Mouse (Mus musculus) myocyte (in vitro differentiated cells): ENCODE results near the gene Kirrel3. TPM values are rescaled to one million over a fixed set of nuclear protein-coding genes. Genes with fewer than 3 reads are reported as not detected.

Experiments
- H3K27me3 ChIP-seq: one replicate; pipeline ENCODE4 v1.6.1; 2011; ENCODE audit not compliant: control insufficient read depth, insufficient read depth, insufficient read length
- H3K36me3 ChIP-seq: one replicate; pipeline ENCODE4 v1.6.1; 2011; ENCODE audit not compliant: control insufficient read depth, insufficient read depth
- H3K4me2 ChIP-seq: one replicate; pipeline ENCODE4 v1.6.1; 2011; ENCODE audit warnings: low read depth, control low read depth
- H3K4me3 ChIP-seq: one replicate; pipeline ENCODE4 v1.5.1; 2011; ENCODE audit warnings: mild to moderate bottlenecking, control low read depth, moderate library complexity
- H3K79me2 ChIP-seq: one replicate; pipeline ENCODE4 v1.6.1; 2011; ENCODE audit not compliant: control insufficient read depth, insufficient read depth
- H3ac ChIP-seq: one replicate; pipeline ENCODE4 v1.6.1; 2011; ENCODE audit not compliant: control insufficient read depth, insufficient read length
- CEBPB ChIP-seq: IDR thresholded peaks from 2 replicates; pipeline ENCODE4 v1.6.1; 2011; ENCODE audit warnings: mild to moderate bottlenecking, moderate library complexity; ENCODE audit not compliant: poor library complexity, insufficient read depth, severe bottlenecking
- E2F4 ChIP-seq: IDR thresholded peaks from one replicate; pipeline ENCODE4 v1.6.1; 2011; ENCODE audit warnings: mild to moderate bottlenecking, control low read depth, moderate library complexity; ENCODE audit not compliant: insufficient read depth
- MAX ChIP-seq: IDR thresholded peaks from one replicate; pipeline ENCODE4 v1.6.1; 2011; ENCODE audit warnings: low read depth, mild to moderate bottlenecking, control low read depth
- MYOD1 ChIP-seq, 3 experiments: IDR thresholded peaks; one replicate each; pipeline ENCODE4 v1.6.1; 2011; ENCODE audit warnings: control low read depth in 2 of 3, low read depth in 2 of 3, mild to moderate bottlenecking in 2 of 3, moderate library complexity in 1 of 3; ENCODE audit not compliant: insufficient read length in 2 of 3, control insufficient read depth in 1 of 3
- MYOG ChIP-seq, 3 experiments: IDR thresholded peaks; one replicate each; pipeline ENCODE4 v1.6.1; 2011; ENCODE audit warnings: control low read depth in 2 of 3, low read depth in 2 of 3, mild to moderate bottlenecking in 2 of 3; ENCODE audit not compliant: insufficient read length in 2 of 3, control insufficient read depth in 1 of 3, insufficient read depth in 1 of 3
- POLR2A ChIP-seq: IDR thresholded peaks from one replicate; pipeline ENCODE4 v1.6.1; 2011; ENCODE audit warnings: low read depth, mild to moderate bottlenecking, control low read depth, moderate library complexity; ENCODE audit not compliant: insufficient read length
- POLR2AphosphoS2 ChIP-seq: IDR thresholded peaks from one replicate; pipeline ENCODE4 v1.6.1; 2011; ENCODE audit warnings: low read depth, control low read depth; ENCODE audit not compliant: insufficient read length
- REST ChIP-seq: IDR thresholded peaks from one replicate; pipeline ENCODE4 v1.6.1; 2011; ENCODE audit warnings: mild to moderate bottlenecking, control low read depth, moderate library complexity; ENCODE audit not compliant: insufficient read depth, insufficient read length
- SRF ChIP-seq: IDR thresholded peaks from one replicate; pipeline ENCODE4 v1.6.1; 2011; ENCODE audit warnings: low read depth; ENCODE audit not compliant: control insufficient read depth, insufficient read length
- TCF12 ChIP-seq: IDR thresholded peaks from one replicate; pipeline ENCODE4 v1.6.1; 2011; ENCODE audit warnings: mild to moderate bottlenecking, control low read depth; ENCODE audit not compliant: poor library complexity, insufficient read depth, severe bottlenecking
- TCF3 ChIP-seq: IDR thresholded peaks from one replicate; pipeline ENCODE4 v1.6.1; 2011; ENCODE audit warnings: low read depth, control low read depth; ENCODE audit not compliant: insufficient read length
- USF1 ChIP-seq: IDR thresholded peaks from one replicate; pipeline ENCODE4 v1.6.1; 2011; ENCODE audit warnings: low read depth, mild to moderate bottlenecking, control low read depth, moderate library complexity
- polyA plus RNA-seq: library from polyadenylated mRNA; unstranded; fragments of >200 nt; fragmentation: generic; extraction: Trizol; gene quantifications from one replicate; pipeline ENCODE4 v1.2.1, GENCODE M21; 2012; ENCODE audit warnings: missing spikeins

Gene Kirrel3
- polyA plus RNA-seq, 1 experiment = 2.8 TPM

DNA sequence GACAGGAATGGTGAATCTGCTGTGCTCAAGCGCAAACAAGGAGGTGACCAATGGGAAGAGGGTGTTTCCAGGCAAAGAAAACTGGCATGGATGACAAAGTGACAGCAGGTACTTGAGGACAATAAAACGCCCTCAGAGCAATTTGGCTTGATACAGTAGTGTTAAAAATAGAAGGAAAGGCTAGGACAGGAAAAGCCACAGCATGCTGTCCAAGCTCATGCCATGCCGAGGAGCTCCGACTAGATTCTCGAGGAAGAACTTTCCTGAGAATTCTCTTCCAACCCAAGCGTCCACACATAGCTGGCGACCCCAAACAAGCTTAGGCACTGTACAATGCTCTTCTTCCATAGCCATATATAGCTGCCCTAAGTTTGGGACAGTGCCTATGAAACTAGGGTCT, 263.5 kb downstream of the Kirrel3 start:
- Histone ChIP-seq H3K4me3 (no peak overlapping the region), H3K36me3 (no peaks in the 10 kb centered on the region), H3ac (no peak overlapping the region), H3K27me3 (no peaks in the 10 kb centered on the region), H3K79me2 (no peaks in the 10 kb centered on the region), H3K4me2 (no peak overlapping the region)
- TF ChIP-seq MAX (no peak), TCF12 (no peak), REST (no peak), POLR2A (no peak), MYOG (IDR thresholded peaks at IDR 0.05; ENCODE audit: control insufficient read depth in 1 of 3, insufficient read depth in 1 of 3, insufficient read length in 2 of 3, low read depth in 2 of 3) (no peak), MYOD1 (IDR thresholded peaks at IDR 0.05; ENCODE audit: control insufficient read depth in 1 of 3, insufficient read length in 2 of 3, low read depth in 2 of 3) (no peak), USF1 (no peak), E2F4 (no peak), CEBPB (no peak), POLR2AphosphoS2 (no peak), TCF3 (no peak), SRF (no peak)

DNA sequence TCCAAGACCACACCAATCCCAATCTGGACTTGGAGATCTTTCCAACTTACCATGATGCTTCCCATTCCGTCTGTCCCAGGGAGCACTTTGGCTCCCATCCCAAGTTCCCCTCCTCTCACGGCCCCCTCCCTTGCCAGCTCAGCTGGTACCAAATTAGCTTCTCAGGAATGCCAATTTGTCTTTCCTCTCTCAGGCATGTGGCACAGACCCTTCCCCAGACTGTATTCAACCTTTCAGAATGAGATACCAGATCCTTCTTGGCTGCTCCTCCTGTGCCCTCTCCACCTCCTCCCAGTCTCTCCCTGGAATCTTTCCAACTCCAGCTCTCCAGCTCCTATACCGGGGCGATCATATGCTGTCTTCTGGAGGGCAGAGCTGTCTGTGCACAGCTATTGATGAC, 264.2 kb downstream of the Kirrel3 start:
- Histone ChIP-seq H3K4me2 (no peak overlapping the region), H3ac (no peak overlapping the region), H3K36me3 (no peaks in the 10 kb centered on the region), H3K27me3 (no peaks in the 10 kb centered on the region), H3K4me3 (no peak overlapping the region), H3K79me2 (no peaks in the 10 kb centered on the region)
- TF ChIP-seq POLR2A = no peak
- no peak for TF ChIP-seq MYOD1 (IDR thresholded peaks at IDR 0.05; ENCODE audit: control insufficient read depth in 1 of 3, insufficient read length in 2 of 3, low read depth in 2 of 3)
- no peak for TF ChIP-seq TCF12
- no peak for TF ChIP-seq USF1
- TF ChIP-seq E2F4 = no peak
- no peak for TF ChIP-seq SRF
- no peak for TF ChIP-seq CEBPB
- TF ChIP-seq REST = no peak
- no peak for TF ChIP-seq MYOG (IDR thresholded peaks at IDR 0.05; ENCODE audit: control insufficient read depth in 1 of 3, insufficient read depth in 1 of 3, insufficient read length in 2 of 3, low read depth in 2 of 3)
- TF ChIP-seq POLR2AphosphoS2 = no peak
- no peak for TF ChIP-seq TCF3
- TF ChIP-seq MAX = no peak

DNA sequence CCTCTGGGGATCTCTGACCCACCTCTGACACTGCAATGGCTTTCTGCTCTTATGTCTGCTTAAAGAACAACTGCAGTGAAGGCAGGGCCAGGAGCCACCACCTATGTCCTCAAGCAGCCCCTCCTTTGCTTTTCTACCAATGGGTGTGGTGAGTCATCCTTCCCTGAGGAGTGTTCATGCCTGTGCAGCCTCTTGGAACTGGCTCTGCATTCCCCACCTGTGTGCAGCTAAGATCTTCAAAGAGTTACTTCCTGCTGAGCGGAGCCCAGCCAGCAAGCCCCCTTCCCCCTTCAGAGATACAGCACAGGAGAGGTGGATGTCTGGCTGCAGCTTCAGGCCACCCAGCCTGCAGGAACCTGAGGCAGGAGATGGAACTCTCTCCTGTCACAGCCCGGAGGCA, 265.2 kb downstream of the Kirrel3 start:
- TF ChIP-seq TCF3 (no peak), MYOG (IDR thresholded peaks at IDR 0.05; ENCODE audit: control insufficient read depth in 1 of 3, insufficient read depth in 1 of 3, insufficient read length in 2 of 3, low read depth in 2 of 3) (no peak), POLR2AphosphoS2 (no peak), USF1 (no peak), TCF12 (no peak), MAX (no peak), MYOD1 (IDR thresholded peaks at IDR 0.05; ENCODE audit: control insufficient read depth in 1 of 3, insufficient read length in 2 of 3, low read depth in 2 of 3) (no peak), CEBPB (no peak), REST (no peak), E2F4 (no peak), POLR2A (no peak), SRF (no peak)
- no peak overlapping the region for H3K4me3 ChIP-seq
- no peaks in the 10 kb centered on the region for H3K36me3 ChIP-seq
- H3K27me3 ChIP-seq = no peaks in the 10 kb centered on the region
- H3K4me2 ChIP-seq = no peak overlapping the region
- no peaks in the 10 kb centered on the region for H3K79me2 ChIP-seq
- H3ac ChIP-seq = no peak overlapping the region

DNA sequence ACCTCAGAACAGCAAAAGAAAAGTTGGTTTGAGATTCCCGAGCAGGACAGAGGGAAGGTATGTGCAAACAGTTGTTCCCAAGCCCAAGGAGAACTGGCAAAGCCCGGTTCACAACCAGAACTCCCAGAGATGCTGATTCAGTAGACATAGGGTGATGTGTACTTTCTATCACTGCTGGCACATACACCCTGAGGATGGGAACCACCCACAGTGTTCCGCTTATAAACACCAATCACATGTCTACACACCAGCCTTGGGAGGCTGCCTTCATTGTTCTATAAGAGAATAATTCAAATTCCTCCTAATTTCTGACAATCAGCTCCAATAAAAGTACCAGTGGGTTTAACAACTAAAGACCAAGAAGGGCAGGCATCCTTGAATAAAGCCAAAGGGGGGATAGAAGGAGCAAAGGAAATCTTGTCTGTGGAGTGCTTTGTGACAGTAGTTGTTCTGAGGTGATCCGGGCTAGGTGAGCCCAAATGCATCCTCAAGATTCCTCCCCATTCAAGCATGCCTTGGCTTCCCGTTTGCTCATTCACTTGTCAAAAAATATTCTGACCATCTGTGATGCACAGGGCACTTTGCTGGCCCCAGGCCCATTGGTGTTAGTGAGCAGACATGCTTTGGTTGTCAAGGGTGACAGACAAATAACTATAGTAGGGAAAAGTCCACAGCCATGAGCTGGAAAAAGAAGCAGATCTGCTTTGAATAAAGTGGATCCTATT, 266.5 kb downstream of the Kirrel3 start:
- TF ChIP-seq MYOG (IDR thresholded peaks at IDR 0.05; ENCODE audit: control insufficient read depth in 1 of 3, insufficient read depth in 1 of 3, insufficient read length in 2 of 3, low read depth in 2 of 3) = no peak
- no peak for TF ChIP-seq POLR2AphosphoS2
- TF ChIP-seq POLR2A = no peak
- TF ChIP-seq TCF3 = no peak
- no peak for TF ChIP-seq USF1
- TF ChIP-seq REST = no peak
- no peak for TF ChIP-seq TCF12
- no peak for TF ChIP-seq SRF
- no peak for TF ChIP-seq MAX
- no peak for TF ChIP-seq E2F4
- TF ChIP-seq MYOD1 (IDR thresholded peaks at IDR 0.05; ENCODE audit: control insufficient read depth in 1 of 3, insufficient read length in 2 of 3, low read depth in 2 of 3) = no peak
- no peak for TF ChIP-seq CEBPB
- no peaks in the 10 kb centered on the region for H3K36me3 ChIP-seq
- H3ac ChIP-seq = no peak overlapping the region
- H3K4me3 ChIP-seq = no peak overlapping the region
- no peak overlapping the region for H3K4me2 ChIP-seq
- H3K27me3 ChIP-seq = no peaks in the 10 kb centered on the region
- H3K79me2 ChIP-seq = no peaks in the 10 kb centered on the region
